Mouse (Mus musculus) right cerebral cortex, postnatal 10 days (tissue): ENCODE data around the gene Dlk2.

Experiments
- DNase-seq, 2 experiments: peaks; one replicate each; pipeline ENCODE4 v3.0.0; 2021; ENCODE audit warnings: low spot score in 2 of 2

The Dlk2 gene

GRCm38 (mm10) chr17:46320492-46320891, 23.3 kb downstream of the Dlk2 start:
- DNase-seq, result no peak

GRCm38 (mm10) chr17:46322046-46322823, 25.0 kb downstream of the Dlk2 start:
- DNase-seq, result no peak

GRCm38 (mm10) chr17:46327413-46327905, 30.2 kb downstream of the Dlk2 start:
- no peak for DNase-seq

- peak; percentile 95 to 96 for DNase-seq
Observed at GRCm38 (mm10) chr17:46327906-46328534, 30.8 kb downstream of the Dlk2 start, which contains the start of gene Abcc10. Abcc10 (minus strand) TSS chr17:46328352.

- no peak for DNase-seq
Observed at GRCm38 (mm10) chr17:46328723-46329122, 31.5 kb downstream of the Dlk2 start.

- DNase-seq, result no peak
Observed at GRCm38 (mm10) chr17:46336475-46336874, 39.3 kb downstream of the Dlk2 start.

- no peak for DNase-seq
Observed at GRCm38 (mm10) chr17:46341208-46341607, 44.0 kb downstream of the Dlk2 start.

- no peak for DNase-seq
Observed at GRCm38 (mm10) chr17:46351026-46351700, 53.9 kb downstream of the Dlk2 start.
